Mouse (Mus musculus) gastrocnemius, adult 18-20 months (tissue): ENCODE measurements at regions not wholly inside any gene's neighbourhood (a gene's known extent, or its start where the extent isn't known, plus 50 kb on each side); places are given as distances from the start of the nearest gene placed in this dataset.

Source experiments
- DNase-seq: peaks from one replicate; pipeline ENCODE4 v3.0.0; 2021; ENCODE audit warnings: low spot score

- DNase-seq: no peak
These were observed 130.8 kb upstream of the Map3k1 start for GRCm38 (mm10) chr13:111939534-111940115.

- no peak for DNase-seq
These were observed 131.5 kb upstream of the Map3k1 start for GRCm38 (mm10) chr13:111940275-111940674.

GRCm38 (mm10) chr13:111940796-111941513 lies 132.2 kb upstream of the Map3k1 start:
- no peak for DNase-seq

- DNase-seq: no peak
These were observed 133.2 kb upstream of the Map3k1 start for GRCm38 (mm10) chr13:111941946-111942345.

- no peak for DNase-seq
These were observed 134.7 kb upstream of the Map3k1 start for GRCm38 (mm10) chr13:111943392-111944088.

- no peak for DNase-seq
These were observed 135.3 kb upstream of the Map3k1 start for GRCm38 (mm10) chr13:111944089-111944406.

- no peak for DNase-seq
These were observed 137.5 kb upstream of the Map3k1 start for GRCm38 (mm10) chr13:111946271-111946670.

GRCm38 (mm10) chr13:111946811-111947210 lies 138.0 kb upstream of the Map3k1 start:
- DNase-seq: no peak

- DNase-seq: no peak
These were observed 139.6 kb upstream of the Map3k1 start for GRCm38 (mm10) chr13:111948395-111948794.

GRCm38 (mm10) chr13:111950042-111950441 lies 141.2 kb upstream of the Map3k1 start:
- DNase-seq: no peak

GRCm38 (mm10) chr13:111953860-111954519 lies 145.2 kb upstream of the Map3k1 start:
- no peak for DNase-seq

- DNase-seq: peak; percentile 38
These were observed 145.7 kb upstream of the Map3k1 start for GRCm38 (mm10) chr13:111954520-111954884.

- DNase-seq: no peak
These were observed 148.3 kb upstream of the Map3k1 start for GRCm38 (mm10) chr13:111957118-111957517.

- no peak for DNase-seq
These were observed 149.0 kb upstream of the Map3k1 start for GRCm38 (mm10) chr13:111957674-111958273.

GRCm38 (mm10) chr13:111958421-111958820 lies 149.6 kb upstream of the Map3k1 start:
- no peak for DNase-seq

GRCm38 (mm10) chr13:111960036-111960435 lies 151.2 kb upstream of the Map3k1 start:
- DNase-seq: no peak

GRCm38 (mm10) chr13:111961423-111961822 lies 152.6 kb upstream of the Map3k1 start:
- no peak for DNase-seq

- no peak for DNase-seq
These were observed 153.4 kb upstream of the Map3k1 start for GRCm38 (mm10) chr13:111962155-111962554.

GRCm38 (mm10) chr13:111966113-111966512 lies 157.3 kb upstream of the Map3k1 start:
- DNase-seq: no peak

GRCm38 (mm10) chr13:111966627-111967026 lies 157.8 kb upstream of the Map3k1 start:
- no peak for DNase-seq

- no peak for DNase-seq
These were observed 159.4 kb upstream of the Map3k1 start for GRCm38 (mm10) chr13:111968197-111968596.

- DNase-seq: no peak
These were observed 165.5 kb upstream of the Map3k1 start for GRCm38 (mm10) chr13:111974282-111974681.
